Mouse (Mus musculus): ENCODE results near the gene Babam2. TPM values are rescaled to one million over a fixed set of nuclear protein-coding genes. Genes with fewer than 3 reads are reported as not detected.
"Not testable (repeated sequence)": the region's sequence is repeated elsewhere in the genome, so short reads cannot be mapped to it uniquely, and the experiment has no call there.

Gene Babam2
- polyA plus RNA-seq, 1 experiment from 2014 or later = 54.7 TPM

- Histone ChIP-seq H3K27ac (ENCODE audit: low read length) (no peak overlapping the region), H3K36me3 (ENCODE audit: control insufficient read depth, insufficient read depth, low read length) (no peaks in the 10 kb centered on the region), H3K27me3 (ENCODE audit: control insufficient read depth, insufficient read depth, low read depth, low read length) (no peaks in the 10 kb centered on the region), H3K9me3 (replicated peaks; ENCODE audit: control insufficient read depth, low read length, poor library complexity, severe bottlenecking) (no peaks in the 10 kb centered on the region), H3K9ac (ENCODE audit: low read depth, low read length) (no peak overlapping the region), H3K4me3 (ENCODE audit: low read depth, low read length) (no peak overlapping the region), H3K4me1 (ENCODE audit: control insufficient read depth, insufficient read depth, low read length) (no peaks in the 10 kb centered on the region), H3K4me2 (ENCODE audit: low read length) (no peak overlapping the region)
- 96% methylated on average over 3 of the region's 3 CpGs for WGBS
- ATAC-seq = no peak
Observed at GRCm38 (mm10) chr5:31844856-31845255, 147.4 kb downstream of the Babam2 start.

- H3K27ac ChIP-seq (ENCODE audit: low read length) = no peak overlapping the region
- H3K4me1 ChIP-seq (ENCODE audit: control insufficient read depth, insufficient read depth, low read length) = no peaks in the 10 kb centered on the region
- no peaks in the 10 kb centered on the region for H3K36me3 ChIP-seq (ENCODE audit: control insufficient read depth, insufficient read depth, low read length)
- no peaks in the 10 kb centered on the region for H3K27me3 ChIP-seq (ENCODE audit: control insufficient read depth, insufficient read depth, low read depth, low read length)
- no peak overlapping the region for H3K4me2 ChIP-seq (ENCODE audit: low read length)
- no peak for ATAC-seq
- H3K9me3 ChIP-seq (replicated peaks; ENCODE audit: control insufficient read depth, low read length, poor library complexity, severe bottlenecking) = no peaks in the 10 kb centered on the region
- H3K9ac ChIP-seq (ENCODE audit: low read depth, low read length) = no peak overlapping the region
- no peak overlapping the region for H3K4me3 ChIP-seq (ENCODE audit: low read depth, low read length)
Observed at GRCm38 (mm10) chr5:31846971-31847370, 149.5 kb downstream of the Babam2 start.

- H3K36me3 ChIP-seq (ENCODE audit: control insufficient read depth, insufficient read depth, low read length) = no peaks in the 10 kb centered on the region
- H3K9me3 ChIP-seq (replicated peaks; ENCODE audit: control insufficient read depth, low read length, poor library complexity, severe bottlenecking) = no peaks in the 10 kb centered on the region
- no peaks in the 10 kb centered on the region for H3K27me3 ChIP-seq (ENCODE audit: control insufficient read depth, insufficient read depth, low read depth, low read length)
- H3K9ac ChIP-seq (ENCODE audit: low read depth, low read length) = no peak overlapping the region
- no peak overlapping the region for H3K4me2 ChIP-seq (ENCODE audit: low read length)
- no peak overlapping the region for H3K4me3 ChIP-seq (ENCODE audit: low read depth, low read length)
- no peaks in the 10 kb centered on the region for H3K4me1 ChIP-seq (ENCODE audit: control insufficient read depth, insufficient read depth, low read length)
- no peak for ATAC-seq
- no peak overlapping the region for H3K27ac ChIP-seq (ENCODE audit: low read length)
Observed at GRCm38 (mm10) chr5:31848995-31849394, 151.5 kb downstream of the Babam2 start.

- Histone ChIP-seq H3K36me3 (ENCODE audit: control insufficient read depth, insufficient read depth, low read length) (no peaks in the 10 kb centered on the region), H3K9ac (ENCODE audit: low read depth, low read length) (no peak overlapping the region)
Observed at GRCm38 (mm10) chr5:31852786-31853185, 155.3 kb downstream of the Babam2 start.

GRCm38 (mm10) chr5:31853831-31854230 is 156.3 kb downstream of the Babam2 start:
- H3K9ac ChIP-seq (ENCODE audit: low read depth, low read length) = no peak overlapping the region
- H3K36me3 ChIP-seq (ENCODE audit: control insufficient read depth, insufficient read depth, low read length) = no peaks in the 10 kb centered on the region
- no peaks in the 10 kb centered on the region for H3K27me3 ChIP-seq (ENCODE audit: control insufficient read depth, insufficient read depth, low read depth, low read length)
- H3K4me3 ChIP-seq (ENCODE audit: low read depth, low read length) = no peak overlapping the region
- no peaks in the 10 kb centered on the region for H3K4me1 ChIP-seq (ENCODE audit: control insufficient read depth, insufficient read depth, low read length)
- H3K27ac ChIP-seq (ENCODE audit: low read length) = no peak overlapping the region
- 92% methylated on average over 1 of the region's 1 CpGs for WGBS
- H3K4me2 ChIP-seq (ENCODE audit: low read length) = no peak overlapping the region
- ATAC-seq = no peak
- H3K9me3 ChIP-seq (replicated peaks; ENCODE audit: control insufficient read depth, low read length, poor library complexity, severe bottlenecking) = no peaks in the 10 kb centered on the region

More at GRCm38 (mm10) chr5:31852786-31853185, 155.3 kb downstream of the Babam2 start:
- no peak overlapping the region for H3K4me3 ChIP-seq (ENCODE audit: low read depth, low read length)
- no peaks in the 10 kb centered on the region for H3K9me3 ChIP-seq (replicated peaks; ENCODE audit: control insufficient read depth, low read length, poor library complexity, severe bottlenecking)
- no peak for ATAC-seq
- H3K4me2 ChIP-seq (ENCODE audit: low read length) = no peak overlapping the region
- H3K27me3 ChIP-seq (ENCODE audit: control insufficient read depth, insufficient read depth, low read depth, low read length) = no peaks in the 10 kb centered on the region
- H3K4me1 ChIP-seq (ENCODE audit: control insufficient read depth, insufficient read depth, low read length) = no peaks in the 10 kb centered on the region
- no peak overlapping the region for H3K27ac ChIP-seq (ENCODE audit: low read length)
- 98% methylated on average over 1 of the region's 1 CpGs for WGBS

GRCm38 (mm10) chr5:31858877-31859276 is 161.4 kb downstream of the Babam2 start:
- not testable (repeated sequence) for H3K9me3 ChIP-seq (replicated peaks; ENCODE audit: control insufficient read depth, low read length, poor library complexity, severe bottlenecking); H3K27ac ChIP-seq (ENCODE audit: low read length); H3K4me3 ChIP-seq (ENCODE audit: low read depth, low read length); H3K27me3 ChIP-seq (ENCODE audit: control insufficient read depth, insufficient read depth, low read depth, low read length); H3K9ac ChIP-seq (ENCODE audit: low read depth, low read length); H3K36me3 ChIP-seq (ENCODE audit: control insufficient read depth, insufficient read depth, low read length); H3K4me2 ChIP-seq (ENCODE audit: low read length); ATAC-seq; H3K4me1 ChIP-seq (ENCODE audit: control insufficient read depth, insufficient read depth, low read length)
- 89% methylated on average over 10 of the region's 10 CpGs for WGBS

GRCm38 (mm10) chr5:31860426-31860825 is 162.9 kb downstream of the Babam2 start:
- no peak overlapping the region for H3K4me2 ChIP-seq (ENCODE audit: low read length)
- H3K36me3 ChIP-seq (ENCODE audit: control insufficient read depth, insufficient read depth, low read length) = no peaks in the 10 kb centered on the region
- H3K4me1 ChIP-seq (ENCODE audit: control insufficient read depth, insufficient read depth, low read length) = no peaks in the 10 kb centered on the region
- no peak overlapping the region for H3K9ac ChIP-seq (ENCODE audit: low read depth, low read length)
- ATAC-seq = no peak
- no peak overlapping the region for H3K27ac ChIP-seq (ENCODE audit: low read length)
- H3K27me3 ChIP-seq (ENCODE audit: control insufficient read depth, insufficient read depth, low read depth, low read length) = no peaks in the 10 kb centered on the region
- no peak overlapping the region for H3K4me3 ChIP-seq (ENCODE audit: low read depth, low read length)
- WGBS = 81% methylated on average over 1 of the region's 1 CpGs
- H3K9me3 ChIP-seq (replicated peaks; ENCODE audit: control insufficient read depth, low read length, poor library complexity, severe bottlenecking) = no peaks in the 10 kb centered on the region

- Histone ChIP-seq H3K4me2 (ENCODE audit: low read length) (no peak overlapping the region), H3K27me3 (ENCODE audit: control insufficient read depth, insufficient read depth, low read depth, low read length) (no peaks in the 10 kb centered on the region), H3K36me3 (ENCODE audit: control insufficient read depth, insufficient read depth, low read length) (no peaks in the 10 kb centered on the region), H3K27ac (ENCODE audit: low read length) (no peak overlapping the region), H3K4me1 (ENCODE audit: control insufficient read depth, insufficient read depth, low read length) (no peaks in the 10 kb centered on the region), H3K4me3 (ENCODE audit: low read depth, low read length) (no peak overlapping the region), H3K9ac (ENCODE audit: low read depth, low read length) (no peak overlapping the region), H3K9me3 (replicated peaks; ENCODE audit: control insufficient read depth, low read length, poor library complexity, severe bottlenecking) (no peaks in the 10 kb centered on the region)
- 95% methylated on average over 5 of the region's 5 CpGs for WGBS
- ATAC-seq = no peak
Observed at GRCm38 (mm10) chr5:31860831-31861624, 163.5 kb downstream of the Babam2 start.

GRCm38 (mm10) chr5:31862753-31863468 is 165.4 kb downstream of the Babam2 start:
- H3K4me1 ChIP-seq (ENCODE audit: control insufficient read depth, insufficient read depth, low read length) = no peaks in the 10 kb centered on the region
- H3K27me3 ChIP-seq (ENCODE audit: control insufficient read depth, insufficient read depth, low read depth, low read length) = no peaks in the 10 kb centered on the region
- H3K4me2 ChIP-seq (ENCODE audit: low read length) = no peak overlapping the region
- no peaks in the 10 kb centered on the region for H3K9me3 ChIP-seq (replicated peaks; ENCODE audit: control insufficient read depth, low read length, poor library complexity, severe bottlenecking)
- ATAC-seq = no peak
- H3K36me3 ChIP-seq (ENCODE audit: control insufficient read depth, insufficient read depth, low read length) = no peaks in the 10 kb centered on the region
- H3K9ac ChIP-seq (ENCODE audit: low read depth, low read length) = no peak overlapping the region
- WGBS = 98% methylated on average over 1 of the region's 1 CpGs
- H3K27ac ChIP-seq (ENCODE audit: low read length) = no peak overlapping the region
- no peak overlapping the region for H3K4me3 ChIP-seq (ENCODE audit: low read depth, low read length)
